Mouse (Mus musculus) lung, postnatal 36 days (tissue): Measurements from ENCODE around the gene Kcnmb4.
A peak's percentile ranks its signal among the peaks of the same experiment; 100 is the strongest.

ENCODE experiments used
- DNase-seq: peaks from one replicate; pipeline ENCODE4 v3.0.0; 2022; ENCODE audit warnings: mixed read lengths

Kcnmb4 gene

DNA sequence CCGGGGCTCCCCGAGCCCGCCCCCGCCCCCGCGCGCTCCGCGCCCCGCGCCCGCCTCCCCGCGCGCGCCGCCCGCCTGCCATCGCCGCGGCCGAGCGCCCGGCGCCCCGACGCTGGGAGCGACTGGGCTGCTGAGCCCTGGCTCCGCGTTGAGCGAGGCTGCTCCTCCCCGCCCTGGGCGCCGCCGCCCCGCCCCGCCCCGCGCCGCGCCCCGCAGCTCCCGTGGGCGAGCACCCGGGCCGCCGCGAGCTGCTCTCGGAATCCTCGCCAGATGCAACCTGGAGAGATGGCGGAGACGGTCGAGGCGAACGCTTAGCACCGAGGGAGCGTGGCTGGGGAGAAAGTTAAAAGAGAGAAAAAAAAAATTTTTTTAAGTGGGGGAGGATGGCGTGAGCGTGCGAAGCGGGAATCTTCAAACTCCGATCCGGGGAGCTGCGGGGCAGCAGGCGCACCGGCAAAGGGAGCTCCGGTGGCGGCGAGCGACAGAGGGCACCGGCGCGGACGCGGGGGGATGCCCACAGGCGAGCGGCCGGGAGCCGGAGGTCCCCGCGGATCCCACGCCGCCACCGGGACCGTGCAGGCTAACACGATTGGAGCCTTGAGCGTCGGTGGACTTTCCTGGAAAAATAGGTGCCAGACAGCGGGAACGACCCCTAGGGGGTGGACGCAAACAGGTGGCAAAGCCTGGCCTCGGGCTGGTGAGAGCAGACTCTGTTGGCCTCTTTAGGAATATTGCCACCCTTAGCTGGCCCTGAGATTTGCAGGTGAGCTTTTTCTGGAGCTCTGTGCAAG is at the start of gene Kcnmb4:
Gene Kcnmb4, minus strand, starts transcription at position 120 of the 791 bp plus-strand sequence.
- peak; percentile 10 for DNase-seq

DNA sequence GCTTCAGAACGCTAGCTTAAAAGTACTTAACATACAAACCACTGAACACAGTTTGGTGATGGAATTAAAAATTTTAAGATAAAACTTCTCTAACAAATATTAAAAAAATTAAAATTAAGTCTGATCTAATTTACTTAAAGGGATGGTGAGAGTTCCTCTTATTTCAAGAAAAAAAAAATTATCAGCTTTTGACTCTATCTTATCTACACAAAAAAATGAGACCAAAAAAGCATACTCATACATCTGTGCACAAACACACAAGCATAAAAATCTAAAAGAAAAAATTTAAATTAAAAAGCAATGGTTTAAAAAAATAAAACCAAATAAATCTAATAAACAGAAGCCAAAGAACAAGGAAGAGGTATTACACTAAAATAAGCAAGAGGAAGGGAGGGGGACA is 45.9 kb upstream of the Kcnmb4 start:
- no peak for DNase-seq

DNA sequence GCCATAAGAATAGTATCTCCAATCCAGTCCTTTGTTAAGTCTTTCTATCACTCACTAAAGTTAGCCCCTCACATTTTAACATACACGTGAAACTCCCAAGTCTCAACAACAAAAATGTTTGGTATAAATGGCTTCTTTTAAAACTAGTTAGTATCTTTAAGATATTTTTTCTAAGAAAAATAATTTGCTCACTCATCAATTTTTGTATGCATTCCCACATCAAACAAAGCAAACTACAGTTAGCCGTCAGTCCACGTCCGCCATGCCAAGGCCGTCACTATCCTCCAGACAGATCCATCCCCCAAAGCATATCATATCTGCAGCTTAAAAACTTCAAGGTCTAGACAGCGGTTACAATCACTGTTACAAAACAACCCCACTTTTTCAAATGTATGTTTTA is 41.9 kb upstream of the Kcnmb4 start:
- no peak for DNase-seq

DNA sequence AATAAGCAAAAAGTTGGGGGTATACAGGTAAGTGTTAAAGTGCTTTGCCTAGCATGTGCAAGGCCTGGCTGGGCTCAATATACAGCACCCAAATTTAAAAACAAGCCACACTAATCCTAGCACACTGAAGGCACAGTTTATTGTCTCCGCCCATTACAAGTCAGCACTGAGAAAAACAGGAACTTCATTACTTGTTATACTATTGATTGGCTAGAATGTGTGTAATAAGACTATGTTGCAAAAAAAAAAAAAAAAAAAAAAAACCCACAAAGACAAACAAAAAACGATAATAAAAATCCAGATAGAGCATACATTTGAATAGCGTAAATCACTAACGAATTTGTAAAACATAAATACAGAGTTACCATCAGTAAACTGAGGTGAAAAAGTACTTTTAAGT is 41.5 kb upstream of the Kcnmb4 start:
- no peak for DNase-seq

DNA sequence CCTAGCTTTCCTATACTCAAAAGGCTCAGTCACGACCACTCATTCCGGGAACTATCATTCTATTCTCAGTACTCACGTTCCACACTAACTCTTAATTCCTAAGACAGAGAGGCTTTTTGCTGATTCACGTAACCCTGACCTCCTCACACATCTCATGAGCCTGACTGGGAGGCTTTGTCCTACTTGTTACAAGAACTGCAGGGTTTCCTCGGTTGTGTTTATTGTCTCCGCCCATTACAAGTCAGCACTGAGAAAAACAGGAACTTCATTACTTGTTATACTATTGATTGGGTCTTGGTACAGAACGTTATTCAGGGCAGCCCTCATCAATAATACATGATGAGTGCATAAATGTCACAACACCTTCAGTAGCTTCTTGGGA is 39.6 kb upstream of the Kcnmb4 start:
- peak; percentile 14 for DNase-seq

DNA sequence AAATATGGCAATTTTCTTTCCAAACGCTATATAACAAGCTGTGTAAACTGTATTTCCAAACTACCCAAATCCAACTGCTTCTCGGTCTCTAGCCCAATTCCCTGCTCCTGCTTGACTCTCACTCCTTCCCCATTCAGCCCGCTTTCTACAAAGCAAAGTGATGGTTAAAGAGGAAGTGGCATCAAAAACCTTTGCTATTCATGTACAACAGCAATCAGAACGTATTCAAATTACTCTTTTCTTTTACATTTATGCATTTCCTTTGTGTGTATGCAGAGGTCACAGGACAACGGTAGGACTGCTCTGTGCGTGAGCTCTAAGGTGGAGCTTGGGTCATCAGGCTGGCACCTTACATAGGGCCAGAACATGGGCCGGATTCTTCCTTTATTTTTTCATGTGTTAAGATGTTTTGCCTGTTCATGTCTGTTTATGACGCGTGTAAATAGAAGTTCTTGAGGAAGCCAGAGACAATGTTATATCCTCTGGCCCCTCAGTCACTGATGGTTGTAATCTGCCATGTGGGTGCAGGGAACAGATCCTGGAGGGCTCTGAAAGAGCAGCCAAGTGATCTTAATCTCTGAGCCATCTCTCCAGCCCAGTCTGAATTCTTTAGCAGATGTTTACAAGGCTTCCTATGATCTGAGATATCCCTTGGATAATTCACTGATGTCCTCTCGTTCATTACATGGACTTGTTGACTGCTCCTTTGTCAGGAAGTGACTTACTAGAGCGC is 39.0 kb upstream of the Kcnmb4 start:
- peak; percentile 14 for DNase-seq

DNA sequence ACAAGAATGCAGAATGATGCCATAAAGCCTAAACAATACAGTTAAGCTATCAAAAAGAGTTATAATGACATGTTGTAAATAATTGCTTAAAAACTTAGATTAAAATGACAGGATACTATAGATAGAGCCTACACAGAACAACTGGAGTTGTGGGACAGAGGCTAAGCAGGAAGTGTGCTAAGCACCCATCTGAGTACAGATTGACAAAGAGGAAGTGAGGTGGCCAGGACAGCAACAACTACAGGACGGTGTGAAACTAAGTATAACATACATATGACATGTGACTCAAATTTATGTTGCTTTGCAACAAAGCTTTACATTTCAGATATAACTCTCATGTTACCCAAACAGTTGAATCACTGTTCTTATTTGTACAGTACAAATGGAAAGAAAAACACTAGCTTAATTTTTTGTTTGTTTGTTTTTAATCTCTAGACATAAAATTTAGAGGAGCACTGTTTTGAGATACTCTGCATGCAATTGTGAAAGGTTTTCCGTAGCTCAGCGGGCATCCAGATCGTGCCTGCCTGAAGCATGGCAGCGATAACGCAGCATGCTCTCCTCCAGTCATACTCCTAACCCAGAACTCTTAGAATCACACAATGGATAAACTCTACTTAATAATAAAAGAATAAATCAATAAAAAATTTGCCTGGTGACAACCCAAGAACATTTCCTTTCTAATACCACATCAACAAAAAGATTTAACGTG is 31.8 kb upstream of the Kcnmb4 start:
- peak; percentile 29 for DNase-seq

DNA sequence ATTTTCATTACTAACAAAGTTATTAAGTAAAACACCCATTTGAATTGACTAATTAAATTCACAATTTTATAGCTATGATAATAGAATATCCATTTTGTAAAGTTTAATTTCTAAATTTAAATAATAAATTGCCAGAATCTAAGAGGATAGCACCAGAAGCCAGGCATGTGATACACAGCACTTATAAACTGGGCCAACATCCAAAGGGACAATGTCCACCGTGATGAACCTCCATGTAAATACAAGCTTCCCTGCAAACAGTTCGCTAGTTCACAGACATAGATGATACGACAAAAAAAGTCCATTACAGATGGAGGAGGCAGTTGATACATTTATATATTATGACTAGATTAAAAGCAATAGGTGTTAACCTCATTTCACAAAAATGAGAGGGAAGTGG is 19.1 kb upstream of the Kcnmb4 start:
- no peak for DNase-seq

DNA sequence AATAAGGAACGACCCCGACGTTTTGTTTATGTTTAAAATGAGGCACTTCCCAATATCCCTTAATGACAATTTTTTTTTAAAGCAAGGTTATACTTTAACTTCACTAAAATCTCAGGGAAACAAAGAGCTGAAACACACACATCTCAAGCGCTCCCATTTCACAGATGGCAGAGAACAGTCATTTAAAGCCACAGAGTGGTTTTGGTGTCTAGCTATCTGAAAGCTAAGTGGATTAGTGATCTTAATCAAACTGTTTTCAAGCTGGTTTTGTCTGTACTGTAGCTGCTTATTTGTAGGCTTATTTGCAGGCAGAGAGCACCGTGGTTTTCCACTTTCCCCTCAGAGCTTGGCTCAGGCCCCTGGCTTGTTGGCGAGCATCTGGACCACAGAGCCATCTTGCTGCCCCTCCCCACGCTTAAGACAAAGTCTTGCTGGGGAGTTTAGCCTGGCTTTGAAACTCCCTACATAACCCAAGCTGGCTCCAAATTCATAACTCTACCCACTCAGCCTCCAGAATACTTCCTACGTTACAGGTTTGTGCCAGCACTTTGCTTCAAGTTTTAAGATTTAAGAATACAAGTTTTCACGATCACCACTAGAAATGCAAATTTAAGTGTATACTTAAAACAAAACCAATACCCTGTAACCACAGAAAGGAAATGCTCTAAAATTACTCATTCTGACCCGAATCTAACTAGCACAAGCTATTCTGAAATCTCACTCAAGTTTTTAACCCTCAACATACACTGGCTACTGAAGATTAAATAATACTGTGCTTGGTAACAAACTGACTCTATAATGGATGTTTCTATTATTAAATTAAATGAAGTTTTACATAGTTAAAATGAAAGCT is 13.4 kb upstream of the Kcnmb4 start:
- DNase-seq, result no peak

DNA sequence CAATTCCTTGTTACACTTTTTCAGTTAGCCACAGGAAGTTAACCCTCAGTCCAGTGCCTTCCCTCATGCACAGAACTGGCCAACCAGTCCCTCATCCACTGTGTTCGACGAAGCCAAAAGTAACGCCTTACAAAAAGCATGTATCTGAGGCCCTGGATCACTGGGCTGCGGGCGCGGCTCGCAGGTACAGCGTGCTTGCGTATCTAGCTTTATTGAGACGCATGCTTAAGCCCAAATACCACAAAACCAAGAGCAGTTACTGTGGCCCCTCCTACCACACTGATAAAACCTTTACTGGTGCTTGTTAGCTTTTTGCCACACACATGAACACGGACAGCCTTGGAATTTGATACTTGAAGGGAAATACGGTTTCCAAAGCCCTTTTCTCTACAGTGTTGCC is 8.2 kb upstream of the Kcnmb4 start:
- DNase-seq, result no peak

DNA sequence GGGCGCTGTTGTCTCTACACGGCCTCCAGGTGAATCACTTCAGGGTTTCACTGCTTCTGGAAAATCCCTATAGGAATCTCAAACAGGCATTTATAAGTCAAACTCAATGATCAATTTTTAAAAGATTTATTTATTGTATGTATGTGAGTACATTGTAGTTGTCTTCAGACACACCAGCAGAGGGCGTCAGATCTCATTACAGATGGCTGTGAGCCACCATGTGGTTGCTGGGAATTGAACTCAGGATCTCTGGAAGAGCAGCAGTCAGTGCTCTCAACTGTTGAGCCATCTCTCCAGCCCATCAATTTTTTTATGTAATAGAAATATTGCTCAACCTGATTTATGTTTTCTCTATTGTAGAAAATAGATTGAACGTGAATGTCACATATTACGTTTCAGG is 7.3 kb upstream of the Kcnmb4 start:
- no peak for DNase-seq

DNA sequence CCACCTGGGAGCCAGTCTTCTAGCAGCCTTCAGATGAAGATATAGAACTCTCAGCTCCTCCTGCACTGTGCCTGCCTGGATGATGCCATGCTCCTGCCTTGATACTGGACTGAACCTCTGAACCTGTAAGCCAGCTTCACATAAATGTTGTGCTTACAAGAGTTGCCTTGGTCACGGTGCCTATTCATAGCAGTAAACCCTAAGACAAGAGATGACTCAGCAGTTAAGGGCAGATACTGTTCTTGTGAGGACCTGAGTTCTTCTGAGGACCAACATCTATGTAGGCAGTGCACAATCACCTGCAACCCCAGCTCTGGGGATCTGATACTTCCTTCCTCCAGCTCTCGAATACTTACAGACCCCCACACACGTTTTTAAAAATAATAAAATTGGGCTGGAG is 2.9 kb upstream of the Kcnmb4 start:
- no peak for DNase-seq

DNA sequence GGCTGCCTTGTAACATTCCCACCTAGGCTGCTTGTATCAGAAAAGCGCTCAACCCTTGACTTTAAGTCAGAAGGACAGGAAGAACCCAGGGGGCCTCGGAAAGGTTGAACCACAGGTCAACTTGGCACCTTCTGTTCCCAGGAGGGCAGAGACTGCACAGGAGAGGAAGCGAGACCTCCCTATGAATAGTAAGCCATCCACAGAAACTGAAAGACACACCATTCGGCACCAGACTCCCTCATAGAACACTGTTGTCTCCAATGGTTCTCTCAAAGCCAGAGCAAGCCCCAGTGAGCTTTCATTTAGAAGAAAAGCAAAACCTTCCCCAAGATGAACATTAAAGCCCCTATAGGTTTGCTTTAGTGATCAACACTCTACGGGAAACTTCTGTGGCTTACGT is 2.0 kb upstream of the Kcnmb4 start:
- no peak for DNase-seq

DNA sequence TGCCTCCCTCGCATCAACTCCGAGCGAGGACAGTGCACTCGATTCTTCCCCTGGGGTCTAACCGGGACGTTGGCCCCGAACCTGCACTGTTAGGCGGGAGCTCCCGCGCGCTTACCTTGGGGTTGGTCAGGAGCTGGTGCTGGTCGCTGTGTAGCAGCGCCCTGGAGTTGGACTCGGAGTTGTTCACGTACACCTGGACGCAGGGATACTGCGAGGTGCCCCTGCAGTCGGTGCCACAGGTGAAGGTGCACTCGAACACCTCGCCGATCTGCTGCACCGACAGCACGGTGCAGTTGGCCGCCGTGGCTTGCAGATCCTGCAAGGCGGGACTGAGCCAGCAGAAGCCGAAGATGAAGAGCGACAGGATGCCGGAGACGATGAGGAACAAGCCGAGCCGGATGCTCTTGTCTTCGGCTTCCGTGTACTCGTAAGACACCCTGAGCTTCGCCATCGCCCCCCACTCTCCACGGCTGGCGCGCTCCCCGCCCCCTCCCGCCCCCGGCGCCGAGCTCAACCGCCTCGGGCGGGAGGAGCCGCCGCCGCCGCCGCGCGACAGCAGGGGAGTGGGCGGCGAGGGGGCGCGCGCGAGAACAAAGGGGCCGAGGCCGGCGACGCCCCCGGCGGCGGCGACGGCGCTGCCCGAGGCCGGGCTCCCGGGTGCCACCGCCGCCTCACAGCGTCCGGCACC is 463 bp downstream of the Kcnmb4 start:
- peak; percentile 17 for DNase-seq

DNA sequence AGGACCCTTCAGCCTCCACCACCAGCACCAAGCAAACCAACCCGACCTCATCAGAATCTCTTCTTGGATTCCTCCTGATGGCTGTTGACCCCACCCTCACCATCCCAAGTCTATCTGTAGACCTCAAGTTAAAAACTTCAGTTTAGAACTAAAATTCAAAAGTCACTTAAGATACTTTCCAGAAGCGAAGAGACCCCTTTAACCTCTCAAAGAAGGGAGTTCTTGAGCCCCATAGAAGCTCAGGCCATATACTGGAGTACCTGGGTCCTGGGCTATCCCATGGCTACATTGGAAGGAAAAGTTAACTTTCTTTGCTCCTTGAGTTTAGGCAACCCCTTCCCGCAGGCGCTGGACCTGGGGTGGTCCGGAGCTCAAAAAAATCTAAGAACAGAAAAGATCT is 1.1 kb downstream of the Kcnmb4 start:
- DNase-seq, result no peak

DNA sequence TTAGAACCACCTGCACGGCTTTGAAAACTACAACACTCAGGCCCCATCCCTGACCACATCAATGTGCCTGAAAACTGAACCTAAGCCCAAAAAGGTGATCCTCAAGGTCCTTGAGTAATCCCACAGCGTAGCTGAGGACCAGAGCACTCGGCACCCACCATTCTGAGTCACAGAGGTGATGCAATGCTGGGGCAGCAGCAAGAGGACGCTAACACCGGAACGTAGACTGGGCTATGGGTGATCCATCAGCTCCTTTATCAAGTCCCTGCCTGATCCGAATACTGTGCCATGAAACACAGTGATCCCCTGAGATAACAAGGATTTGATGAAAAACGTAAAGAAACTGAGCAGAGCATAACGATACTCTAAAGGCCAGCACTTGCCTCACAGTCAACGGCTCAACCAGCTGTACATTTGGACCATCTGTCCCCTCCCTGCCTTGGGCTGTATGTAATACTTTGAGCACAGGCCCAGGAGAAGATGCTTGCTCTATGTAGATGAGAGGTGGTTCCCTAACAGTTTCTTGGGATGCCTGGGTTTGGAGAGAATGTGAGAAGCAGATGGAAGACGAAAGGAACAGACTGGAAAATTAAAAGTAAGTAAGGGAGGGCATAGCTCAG is 3.3 kb downstream of the Kcnmb4 start:
- no peak for DNase-seq

DNA sequence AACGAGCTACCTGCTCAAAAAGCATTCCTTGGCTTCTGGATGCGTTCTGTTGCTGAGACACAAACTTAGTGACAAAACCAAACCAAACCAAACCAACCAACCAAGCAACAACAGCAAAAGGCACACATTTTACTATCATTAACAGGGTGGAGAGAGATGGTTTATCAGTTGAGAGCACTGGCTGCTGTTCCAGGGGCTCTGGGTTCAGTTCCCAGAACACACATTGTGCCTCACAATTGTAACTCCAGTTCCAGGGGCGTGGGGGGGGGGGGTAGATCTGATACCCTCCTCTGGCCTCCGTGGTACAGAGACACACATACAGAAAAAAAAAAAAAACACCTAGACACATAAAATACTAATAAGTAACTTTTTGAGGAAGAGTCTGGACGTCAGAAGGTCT is 5.6 kb downstream of the Kcnmb4 start:
- no peak for DNase-seq

DNA sequence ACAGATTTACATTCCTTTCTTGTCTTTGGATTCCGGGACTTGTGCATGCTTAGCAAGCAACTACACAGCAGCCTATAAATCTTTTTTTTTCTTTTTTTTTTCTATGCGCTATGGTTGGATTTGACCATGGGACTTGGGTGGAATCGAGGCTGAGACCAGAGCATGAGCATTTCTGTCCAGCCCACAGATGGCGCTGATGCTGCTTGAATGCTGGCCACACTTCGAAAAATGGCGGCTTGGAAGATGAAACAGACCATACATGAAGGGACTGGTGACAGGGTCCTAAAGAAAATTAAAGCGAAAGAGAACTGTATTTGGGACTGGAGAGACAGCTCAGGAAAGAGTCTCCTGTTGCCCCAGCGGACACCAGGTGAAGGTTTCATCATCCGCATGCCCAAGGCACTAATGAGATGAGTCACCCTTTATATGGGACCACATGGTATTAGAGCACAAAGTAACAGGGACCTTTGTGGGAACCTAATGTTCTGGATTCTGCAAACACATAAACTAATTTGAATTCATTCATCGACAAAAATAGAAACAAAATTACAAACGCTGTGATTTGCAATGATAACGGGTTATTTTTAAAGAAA is 9.8 kb downstream of the Kcnmb4 start:
- DNase-seq, result no peak

DNA sequence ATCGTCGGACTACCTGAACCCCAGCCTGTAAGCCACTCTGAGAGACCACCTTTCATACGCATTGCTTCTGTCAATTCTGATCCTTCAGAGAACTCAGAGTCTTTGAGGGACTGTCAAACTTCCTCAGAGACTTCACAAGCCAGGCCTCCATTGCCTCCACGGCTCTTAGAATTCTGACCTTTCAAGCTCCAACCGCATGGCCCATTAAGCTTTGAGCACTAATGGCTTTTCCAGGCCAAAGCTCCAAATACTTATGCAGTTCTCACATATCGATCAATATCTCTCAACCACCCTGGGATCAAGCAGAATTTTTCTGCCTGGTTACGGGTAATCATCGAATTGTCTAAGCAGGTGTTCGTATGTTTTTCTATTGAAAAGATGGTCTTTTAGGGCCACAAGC is 12.2 kb downstream of the Kcnmb4 start:
- no peak for DNase-seq

DNA sequence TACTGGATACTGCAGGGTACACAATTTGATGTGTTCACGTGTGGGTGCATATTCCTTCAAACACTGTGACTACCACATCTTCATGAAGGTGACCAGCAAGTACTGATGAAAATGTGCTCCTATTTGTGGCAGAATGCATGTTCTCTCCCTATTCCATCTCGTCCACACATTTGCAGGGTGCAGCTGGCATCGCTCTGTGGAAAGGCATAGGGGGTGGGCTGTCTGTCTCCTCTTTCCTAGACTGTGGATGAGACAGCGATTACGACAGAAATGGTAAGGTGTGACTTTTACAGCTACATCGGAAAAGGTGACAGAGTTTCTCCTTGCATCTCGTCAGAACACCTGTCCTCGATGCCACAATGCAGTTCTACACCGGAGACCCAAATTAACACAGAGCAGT is 14.9 kb downstream of the Kcnmb4 start:
- DNase-seq, result no peak

DNA sequence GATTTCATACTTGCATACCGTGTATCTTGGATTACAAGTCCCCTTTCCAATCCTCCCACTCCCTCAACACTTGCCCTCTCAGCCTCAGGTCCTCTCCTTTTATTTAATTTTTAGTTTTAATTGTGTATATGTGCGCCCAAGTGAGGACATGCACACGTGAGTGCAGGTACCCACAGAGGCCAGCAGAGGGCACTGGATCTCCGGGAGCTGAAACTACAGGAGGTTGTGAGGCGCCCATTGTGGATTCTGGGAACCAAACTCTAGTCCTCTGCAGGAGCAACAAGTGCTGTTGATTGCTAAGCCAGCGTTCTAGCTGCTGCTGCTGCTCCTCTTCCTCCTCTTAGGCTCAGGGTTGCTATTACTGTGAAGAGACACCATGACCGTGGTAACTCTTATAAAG is 20.9 kb downstream of the Kcnmb4 start:
- DNase-seq, result no peak
